Mouse (Mus musculus) spleen, adult 2 months (tissue): ENCODE measurements around the gene Eva1a.

ENCODE experiments used
- CTCF ChIP-seq: fragments of 200-500 bp; IDR thresholded peaks from 2 replicates; pipeline ENCODE4 v1.5.1; 2011; ENCODE audit warnings: mild to moderate bottlenecking, inconsistent platforms; ENCODE audit not compliant: insufficient read depth, insufficient read length, insufficient replicate concordance; ENCODE audit errors: extremely low read depth
- POLR2A ChIP-seq: fragments of 200-500 bp; IDR thresholded peaks from 2 replicates; pipeline ENCODE4 v1.6.1; 2011; ENCODE audit warnings: low read depth, low read length, inconsistent platforms

DNA sequence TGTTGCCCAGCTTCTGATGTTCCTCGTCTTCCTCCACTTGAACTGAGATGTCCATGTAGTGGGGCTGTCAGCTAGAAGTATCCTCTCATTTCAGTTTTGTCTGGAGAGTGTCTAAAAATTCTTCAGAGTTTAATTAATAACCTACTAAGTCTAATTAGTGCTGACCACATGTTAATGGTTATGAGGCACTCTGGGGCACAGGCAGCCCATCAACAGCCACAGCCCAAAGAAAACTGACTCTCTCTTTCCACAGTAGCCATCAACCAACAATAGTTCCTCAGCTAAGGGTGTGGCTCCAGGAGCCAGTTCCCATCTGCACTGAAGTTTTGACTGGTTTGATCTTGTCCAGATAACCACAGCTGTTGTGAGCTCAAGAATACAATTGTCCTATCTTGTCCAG is 57.6 kb downstream of the Eva1a start:
- TF ChIP-seq CTCF: no peak
- no peak for TF ChIP-seq POLR2A
